Mouse (Mus musculus): ENCODE measurements around the gene Ssbp1.

GRCm38 (mm10) chr6:40435151-40436046 lies 35.8 kb upstream of the Ssbp1 start:
- TF ChIP-seq POLR2A (IDR thresholded peaks at IDR 0.05; ENCODE audit: insufficient read length, low read depth) (no peak), REST (IDR thresholded peaks at IDR 0.05; ENCODE audit: insufficient read depth, insufficient read length) (no peak), MAX (IDR thresholded peaks at IDR 0.05; ENCODE audit: low read depth) (no peak), MYOG (IDR thresholded peaks at IDR 0.05; ENCODE audit: control insufficient read depth in 1 of 3, insufficient read depth in 1 of 3, insufficient read length in 2 of 3, low read depth in 2 of 3) (no peak), CEBPB (IDR thresholded peaks at IDR 0.05; ENCODE audit: insufficient read depth, poor library complexity, severe bottlenecking) (no peak), USF1 (IDR thresholded peaks at IDR 0.05; ENCODE audit: low read depth) (no peak), POLR2AphosphoS2 (IDR thresholded peaks at IDR 0.05; ENCODE audit: insufficient read length, low read depth) (no peak), E2F4 (IDR thresholded peaks at IDR 0.05; ENCODE audit: insufficient read depth) (no peak), TCF3 (IDR thresholded peaks at IDR 0.05; ENCODE audit: insufficient read length, low read depth) (no peak), SRF (IDR thresholded peaks at IDR 0.05; ENCODE audit: control insufficient read depth, insufficient read length, low read depth) (no peak), MYOD1 (IDR thresholded peaks at IDR 0.05; ENCODE audit: control insufficient read depth in 1 of 3, insufficient read length in 2 of 3, low read depth in 2 of 3) (no peak), TCF12 (IDR thresholded peaks at IDR 0.05; ENCODE audit: insufficient read depth, poor library complexity, severe bottlenecking) (no peak)

All from myocyte (in vitro differentiated cells).